Mouse (Mus musculus): Measurements from ENCODE around the gene Adgrg6. TPM values are rescaled to one million over a fixed set of nuclear protein-coding genes. Genes with fewer than 3 reads are reported as not detected.

Gene Adgrg6
- polyA plus RNA-seq, 1 experiment, result 1.1 TPM

DNA sequence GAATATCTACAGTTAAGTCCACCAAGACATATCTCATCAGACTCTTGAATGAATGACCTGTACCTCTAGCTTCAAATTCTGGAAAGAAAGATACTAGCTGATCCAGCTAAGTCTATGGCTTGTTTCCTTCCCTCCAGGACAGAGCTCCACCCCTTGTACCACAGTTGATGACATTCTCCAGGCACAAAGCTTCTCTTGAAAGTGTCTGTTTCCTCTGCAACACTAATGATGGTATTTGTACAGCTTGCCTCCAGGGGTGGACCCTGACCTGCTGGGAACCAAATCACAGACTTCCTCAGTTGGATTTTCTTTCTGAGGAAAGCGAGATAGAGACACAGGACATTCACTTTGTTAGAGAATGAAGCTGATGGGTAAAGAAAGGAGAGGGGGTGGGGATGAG, 69.1 kb downstream of the Adgrg6 start:
- TF ChIP-seq POLR2A (IDR thresholded peaks at IDR 0.05; ENCODE audit: control insufficient read depth, extremely low read depth, insufficient read depth, low read length, poor library complexity) (no peak), CTCF (IDR thresholded peaks at IDR 0.05; ENCODE audit: borderline replicate concordance, control insufficient read depth, extremely low read depth, insufficient read depth, low read length, poor library complexity) (no peak)
- Histone ChIP-seq H3K27ac (ENCODE audit: control insufficient read depth, insufficient read depth, low read length) (no peak overlapping the region), H3K36me3 (ENCODE audit: control insufficient read depth, insufficient read depth, low read length) (no peaks in the 10 kb centered on the region), H3K4me3 (ENCODE audit: control insufficient read depth, insufficient read depth, low read length) (no peak overlapping the region), H3K27me3 (ENCODE audit: control insufficient read depth, insufficient read depth, low read length) (no peaks in the 10 kb centered on the region), H3K4me1 (replicated peaks; ENCODE audit: control insufficient read depth, insufficient read depth, low read length) (no peaks in the 10 kb centered on the region)
- DNase-seq, result no peak
- 85% methylated on average over 1 of the region's 1 CpGs for WGBS

DNA sequence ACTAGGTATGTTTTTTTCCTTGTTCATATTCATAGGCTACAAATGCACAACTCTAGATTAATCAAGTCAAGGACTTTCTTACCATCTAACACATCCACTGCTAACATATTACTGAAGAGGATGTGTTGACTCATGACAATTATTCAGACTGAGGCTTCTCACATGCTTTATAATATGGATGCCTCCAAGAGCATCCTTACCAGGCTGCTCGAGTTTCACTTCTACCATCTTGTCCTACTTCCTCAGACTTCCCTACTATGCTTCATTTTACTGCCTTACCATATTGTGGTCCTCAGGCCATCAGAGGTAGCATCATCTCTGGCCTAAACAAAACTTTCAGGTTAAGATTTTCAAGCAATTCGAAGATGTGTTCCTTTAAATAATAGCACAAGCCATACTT, 69.8 kb downstream of the Adgrg6 start:
- H3K27ac ChIP-seq (ENCODE audit: control insufficient read depth, insufficient read depth, low read length), result no peak overlapping the region

DNA sequence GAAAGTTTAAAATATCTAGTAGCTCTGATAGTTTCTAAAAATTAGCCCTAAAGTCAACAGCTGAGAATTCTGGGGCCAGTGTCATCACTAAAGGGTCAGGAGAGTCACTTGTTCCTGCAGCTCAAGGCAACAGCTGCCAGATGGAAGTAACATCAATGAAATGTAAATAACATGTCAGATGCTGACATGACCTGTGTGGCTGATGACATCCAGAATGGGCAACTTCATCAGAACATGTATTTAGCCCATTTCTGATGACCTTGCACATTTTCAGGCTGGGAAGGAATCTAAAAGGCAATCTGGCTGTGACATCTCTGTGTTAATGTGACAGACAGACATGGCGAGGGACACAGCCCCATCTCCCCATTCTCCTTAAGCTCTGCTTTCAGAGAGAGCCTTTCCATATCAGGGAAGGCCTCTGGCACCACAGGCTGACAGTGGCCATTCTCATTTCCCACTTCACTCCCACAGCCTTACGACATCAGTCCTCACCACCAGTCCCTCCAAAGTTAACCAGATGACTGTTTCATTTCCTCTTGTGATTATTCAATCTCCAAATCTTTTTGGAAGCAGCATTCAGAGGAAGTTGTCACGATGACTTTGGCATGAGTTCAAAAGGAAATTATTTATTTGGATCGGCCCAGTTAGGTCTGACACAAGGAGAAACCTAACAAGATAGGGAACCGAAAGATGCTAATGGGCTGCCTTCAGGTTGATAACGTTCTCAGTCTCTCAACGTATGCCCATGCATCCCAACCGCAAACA, 70.7 kb downstream of the Adgrg6 start:
- DNase-seq, result no peak
- no peaks in the 10 kb centered on the region for H3K4me1 ChIP-seq (replicated peaks; ENCODE audit: control insufficient read depth, insufficient read depth, low read length)
- TF ChIP-seq POLR2A (IDR thresholded peaks at IDR 0.05; ENCODE audit: control insufficient read depth, extremely low read depth, insufficient read depth, low read length, poor library complexity) (no peak), CTCF (IDR thresholded peaks at IDR 0.05; ENCODE audit: borderline replicate concordance, control insufficient read depth, extremely low read depth, insufficient read depth, low read length, poor library complexity) (no peak)
- WGBS, result 68% methylated on average over 8 of the region's 8 CpGs
- H3K36me3 ChIP-seq (ENCODE audit: control insufficient read depth, insufficient read depth, low read length), result no peaks in the 10 kb centered on the region
- H3K27ac ChIP-seq (ENCODE audit: control insufficient read depth, insufficient read depth, low read length), result no peak overlapping the region
- H3K27me3 ChIP-seq (ENCODE audit: control insufficient read depth, insufficient read depth, low read length), result no peaks in the 10 kb centered on the region
- H3K4me3 ChIP-seq (ENCODE audit: control insufficient read depth, insufficient read depth, low read length), result no peak overlapping the region

More for the DNA sequence above, 69.8 kb downstream of the Adgrg6 start:
- Histone ChIP-seq H3K36me3 (ENCODE audit: control insufficient read depth, insufficient read depth, low read length) (no peaks in the 10 kb centered on the region), H3K27me3 (ENCODE audit: control insufficient read depth, insufficient read depth, low read length) (no peaks in the 10 kb centered on the region), H3K4me1 (replicated peaks; ENCODE audit: control insufficient read depth, insufficient read depth, low read length) (no peaks in the 10 kb centered on the region), H3K4me3 (ENCODE audit: control insufficient read depth, insufficient read depth, low read length) (no peak overlapping the region)
- no peak for DNase-seq
- no peak for TF ChIP-seq CTCF (IDR thresholded peaks at IDR 0.05; ENCODE audit: borderline replicate concordance, control insufficient read depth, extremely low read depth, insufficient read depth, low read length, poor library complexity)
- no peak for TF ChIP-seq POLR2A (IDR thresholded peaks at IDR 0.05; ENCODE audit: control insufficient read depth, extremely low read depth, insufficient read depth, low read length, poor library complexity)
- 93% methylated on average over 2 of the region's 2 CpGs for WGBS

DNA sequence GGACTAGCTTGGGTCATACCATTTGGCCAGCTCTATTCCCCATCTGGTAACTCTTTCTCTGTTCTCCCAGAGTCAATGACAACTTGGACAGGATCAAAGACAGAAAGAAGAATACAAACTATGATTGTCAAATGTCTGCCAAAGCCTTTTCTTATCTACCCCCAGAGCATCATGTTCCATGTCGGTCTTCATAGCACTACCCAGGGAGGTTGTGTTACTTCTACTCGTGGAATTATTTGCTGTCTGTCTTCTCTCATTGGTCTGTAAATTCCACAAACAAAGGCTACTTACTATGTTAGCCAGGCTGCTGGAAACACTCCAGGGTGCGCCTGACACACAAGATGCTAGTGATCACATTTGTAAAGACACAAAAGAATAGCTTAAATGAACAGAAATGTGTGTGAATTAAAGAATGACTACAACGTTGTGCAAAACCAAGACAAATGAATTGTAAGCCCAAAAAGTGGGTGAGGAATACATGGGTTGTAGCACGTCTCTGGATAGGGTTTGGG, 74.4 kb downstream of the Adgrg6 start:
- Histone ChIP-seq H3K4me1 (replicated peaks; ENCODE audit: control insufficient read depth, insufficient read depth, low read length) (no peaks in the 10 kb centered on the region), H3K4me3 (ENCODE audit: control insufficient read depth, insufficient read depth, low read length) (no peak overlapping the region), H3K27ac (ENCODE audit: control insufficient read depth, insufficient read depth, low read length) (no peak overlapping the region), H3K36me3 (ENCODE audit: control insufficient read depth, insufficient read depth, low read length) (no peaks in the 10 kb centered on the region), H3K27me3 (ENCODE audit: control insufficient read depth, insufficient read depth, low read length) (no peaks in the 10 kb centered on the region)
- TF ChIP-seq CTCF (IDR thresholded peaks at IDR 0.05; ENCODE audit: borderline replicate concordance, control insufficient read depth, extremely low read depth, insufficient read depth, low read length, poor library complexity) (no peak), POLR2A (IDR thresholded peaks at IDR 0.05; ENCODE audit: control insufficient read depth, extremely low read depth, insufficient read depth, low read length, poor library complexity) (no peak)
- WGBS, result 81% methylated on average over 5 of the region's 5 CpGs
- no peak for DNase-seq

DNA sequence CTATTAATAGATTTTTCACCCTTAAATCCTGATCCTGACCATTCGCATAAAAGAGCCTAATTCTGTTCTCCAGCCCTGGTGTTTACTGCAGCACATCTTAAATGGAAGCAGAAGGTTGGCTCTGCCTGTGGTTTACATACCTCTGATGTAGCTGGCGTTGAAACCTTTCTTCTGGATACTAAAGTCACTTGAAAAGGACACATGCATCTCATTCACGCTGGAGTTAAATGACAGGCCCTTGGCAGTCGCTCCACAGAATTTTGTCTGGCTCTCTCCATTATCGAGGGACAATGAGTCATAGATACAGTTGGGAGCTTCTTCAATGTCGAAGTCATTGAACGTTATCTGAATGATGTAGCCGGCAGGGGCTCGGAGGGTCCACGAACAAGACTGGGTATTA, 76.8 kb downstream of the Adgrg6 start:
- Histone ChIP-seq H3K4me1 (replicated peaks; ENCODE audit: control insufficient read depth, insufficient read depth, low read length) (no peaks in the 10 kb centered on the region), H3K27ac (ENCODE audit: control insufficient read depth, insufficient read depth, low read length) (no peak overlapping the region), H3K36me3 (ENCODE audit: control insufficient read depth, insufficient read depth, low read length) (no peaks in the 10 kb centered on the region), H3K27me3 (ENCODE audit: control insufficient read depth, insufficient read depth, low read length) (no peaks in the 10 kb centered on the region), H3K4me3 (ENCODE audit: control insufficient read depth, insufficient read depth, low read length) (no peak overlapping the region)
- 95% methylated on average over 10 of the region's 10 CpGs for WGBS
- no peak for TF ChIP-seq CTCF (IDR thresholded peaks at IDR 0.05; ENCODE audit: borderline replicate concordance, control insufficient read depth, extremely low read depth, insufficient read depth, low read length, poor library complexity)
- no peak for TF ChIP-seq POLR2A (IDR thresholded peaks at IDR 0.05; ENCODE audit: control insufficient read depth, extremely low read depth, insufficient read depth, low read length, poor library complexity)
- no peak for DNase-seq

DNA sequence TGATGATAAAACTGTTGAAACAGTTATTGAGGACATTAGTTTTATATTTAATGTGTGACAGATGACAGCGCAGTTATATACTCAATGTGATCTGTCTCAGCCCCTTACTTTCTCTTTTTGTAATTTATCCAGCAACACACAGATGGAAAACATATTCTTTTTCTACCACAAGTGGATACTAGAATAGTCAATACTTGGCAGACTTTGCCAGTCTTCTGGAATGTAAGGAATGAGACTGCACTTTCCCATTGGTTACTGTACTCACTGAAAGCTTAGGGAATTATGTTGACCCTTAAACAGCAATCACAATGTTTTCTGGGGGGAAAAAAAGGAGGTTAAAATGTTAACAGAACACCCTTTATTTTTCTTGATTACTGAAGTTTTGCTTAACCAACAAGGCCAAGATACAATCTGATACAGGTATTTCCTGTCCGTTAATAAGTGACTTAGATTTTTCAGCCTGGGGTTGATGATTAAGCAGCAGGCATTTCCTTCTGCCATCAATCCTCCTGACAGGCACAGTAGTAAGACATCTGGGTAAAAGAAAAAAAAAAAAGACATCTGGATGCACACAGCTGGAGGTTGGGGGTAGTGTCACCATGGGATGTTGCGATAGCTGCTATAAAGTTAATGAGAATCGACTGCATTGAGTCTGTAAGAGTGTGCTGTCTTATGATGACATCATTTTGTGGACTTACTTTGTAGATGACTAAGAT, 81.5 kb downstream of the Adgrg6 start:
- Histone ChIP-seq H3K4me1 (replicated peaks; ENCODE audit: control insufficient read depth, insufficient read depth, low read length) (no peaks in the 10 kb centered on the region), H3K27ac (ENCODE audit: control insufficient read depth, insufficient read depth, low read length) (no peak overlapping the region), H3K27me3 (ENCODE audit: control insufficient read depth, insufficient read depth, low read length) (no peaks in the 10 kb centered on the region), H3K36me3 (ENCODE audit: control insufficient read depth, insufficient read depth, low read length) (no peaks in the 10 kb centered on the region), H3K4me3 (ENCODE audit: control insufficient read depth, insufficient read depth, low read length) (no peak overlapping the region)
- 63% methylated on average over 4 of the region's 4 CpGs for WGBS
- DNase-seq, result no peak
- TF ChIP-seq CTCF (IDR thresholded peaks at IDR 0.05; ENCODE audit: borderline replicate concordance, control insufficient read depth, extremely low read depth, insufficient read depth, low read length, poor library complexity) (no peak), POLR2A (IDR thresholded peaks at IDR 0.05; ENCODE audit: control insufficient read depth, extremely low read depth, insufficient read depth, low read length, poor library complexity) (no peak)

Measured in thymus, adult 2 months (tissue).